Mouse (Mus musculus) kidney, embryonic 14.5 days (tissue): ENCODE results near the gene 2200002D01Rik. TPM values are rescaled to one million over a fixed set of nuclear protein-coding genes. Genes with fewer than 3 reads are reported as not detected.
A peak's percentile ranks its signal among the peaks of the same experiment; 100 is the strongest.
"Not testable (repeated sequence)": the region's sequence is repeated elsewhere in the genome, so short reads cannot be mapped to it uniquely, and the experiment has no call there.

Source experiments
- ATAC-seq: fragments of 200-750 bp; cut with Nextera tagmentation; 2 replicates; pipeline ENCODE4 v1.8.0; 2017; ENCODE audit warnings: moderate number of reproducible peaks, mild to moderate bottlenecking, moderate TSS enrichment, moderate library complexity; ENCODE audit not compliant: low FRiP score, low TSS enrichment
- H3K27ac ChIP-seq: fragments of 300-500 bp; sonication (generic); 2 replicates; pipeline ENCODE4 v1.5.1; 2014; ENCODE audit warnings: low read depth, mild to moderate bottlenecking, low read length, moderate library complexity, mixed read lengths
- H3K27me3 ChIP-seq: fragments of 300-500 bp; sonication (generic); 2 replicates; pipeline ENCODE4 v1.6.1; 2014; ENCODE audit warnings: mild to moderate bottlenecking, low read length; ENCODE audit not compliant: control insufficient read depth, insufficient read depth
- H3K36me3 ChIP-seq: fragments of 300-500 bp; sonication (generic); 2 replicates; pipeline ENCODE4 v1.6.1; 2014; ENCODE audit warnings: low read length, mixed read lengths; ENCODE audit not compliant: control insufficient read depth, insufficient read depth
- H3K4me1 ChIP-seq: fragments of 300-500 bp; sonication (generic); 2 replicates; pipeline ENCODE4 v1.6.1; 2014; ENCODE audit warnings: low read length, mixed read lengths; ENCODE audit not compliant: control insufficient read depth, insufficient read depth
- H3K4me2 ChIP-seq: fragments of 300-500 bp; sonication (generic); replicated peaks from 2 replicates; pipeline ENCODE4 v1.6.1; 2014; ENCODE audit warnings: low read depth, mild to moderate bottlenecking, low read length
- H3K4me3 ChIP-seq: fragments of 300-500 bp; sonication (generic); 2 replicates; pipeline ENCODE4 v1.5.1; 2014; ENCODE audit warnings: mild to moderate bottlenecking, low read length
- H3K9ac ChIP-seq: fragments of 300-500 bp; sonication (generic); 2 replicates; pipeline ENCODE4 v1.6.1; 2014; ENCODE audit warnings: low read depth, mild to moderate bottlenecking, low read length, moderate library complexity
- H3K9me3 ChIP-seq: fragments of 300-500 bp; sonication (generic); 2 replicates; pipeline ENCODE4 v1.6.1; 2016; ENCODE audit warnings: low read length; ENCODE audit not compliant: control insufficient read depth
- WGBS: fragments of 180-500 bp; shearing (Covaris S2); extraction: QIAGEN DNeasy Blood & Tissue Kit; methylation state at CpG from one replicate; pipeline ENCODE4 v1.1.7; 2014; 5-methylcytosine and 5-hydroxymethylcytosine counted together
- polyA plus RNA-seq: library from polyadenylated mRNA; unstranded; fragments of >200 nt; fragmentation: Nextera tagmentation; extraction: Ambion mirVana; gene quantifications from 2 replicates; pipeline ENCODE4 v1.2.1, GENCODE M21; 2014

Gene 2200002D01Rik
- polyA plus RNA-seq, 1 experiment from 2014 or later, result 8.3 TPM

GRCm38 (mm10) chr7:29214846-29215245, 33.4 kb downstream of the 2200002D01Rik start:
- ATAC-seq, result no peak
- Histone ChIP-seq H3K36me3 (no peaks in the 10 kb centered on the region), H3K27ac (no peak overlapping the region), H3K27me3 (no peaks in the 10 kb centered on the region), H3K4me3 (no peak overlapping the region), H3K4me1 (no peaks in the 10 kb centered on the region), H3K9ac (no peak overlapping the region), H3K4me2 (no peak overlapping the region), H3K9me3 (peaks cover 7% of the 10 kb centered on the region; the same call in 1 of the 2 replicates)
- 50% methylated on average over 15 of the region's 15 CpGs for WGBS

DNA sequence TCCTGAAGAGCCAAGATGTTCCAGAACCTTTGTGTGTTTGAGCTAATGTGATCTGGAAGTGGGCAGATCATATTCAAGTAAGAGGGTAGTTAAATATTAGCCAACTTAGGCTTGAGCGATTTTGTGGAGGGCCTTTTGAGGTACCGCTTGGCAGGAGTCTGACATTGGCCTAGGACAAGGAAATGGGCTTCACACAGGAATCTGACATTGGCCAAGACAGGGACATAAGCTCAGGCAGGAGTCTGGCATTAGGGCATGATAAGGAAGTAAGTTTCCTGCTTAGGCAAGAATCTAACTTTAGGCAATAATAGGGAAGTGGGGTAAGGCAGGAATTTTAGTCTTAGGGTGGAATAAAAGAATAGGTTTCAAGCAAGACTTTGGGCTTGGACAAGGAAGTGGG, 34.0 kb downstream of the 2200002D01Rik start:
- peaks cover 3% of the 10 kb centered on the region; the same call in 1 of the 2 replicates for H3K9me3 ChIP-seq
- H3K9ac ChIP-seq, result no peak overlapping the region
- no peak overlapping the region for H3K27ac ChIP-seq
- H3K4me1 ChIP-seq, result no peaks in the 10 kb centered on the region
- no peaks in the 10 kb centered on the region for H3K36me3 ChIP-seq
- no peaks in the 10 kb centered on the region for H3K27me3 ChIP-seq
- no peak overlapping the region for H3K4me2 ChIP-seq
- no peak overlapping the region for H3K4me3 ChIP-seq
- no peak for ATAC-seq
- WGBS, result 46% methylated on average over 2 of the region's 2 CpGs

DNA sequence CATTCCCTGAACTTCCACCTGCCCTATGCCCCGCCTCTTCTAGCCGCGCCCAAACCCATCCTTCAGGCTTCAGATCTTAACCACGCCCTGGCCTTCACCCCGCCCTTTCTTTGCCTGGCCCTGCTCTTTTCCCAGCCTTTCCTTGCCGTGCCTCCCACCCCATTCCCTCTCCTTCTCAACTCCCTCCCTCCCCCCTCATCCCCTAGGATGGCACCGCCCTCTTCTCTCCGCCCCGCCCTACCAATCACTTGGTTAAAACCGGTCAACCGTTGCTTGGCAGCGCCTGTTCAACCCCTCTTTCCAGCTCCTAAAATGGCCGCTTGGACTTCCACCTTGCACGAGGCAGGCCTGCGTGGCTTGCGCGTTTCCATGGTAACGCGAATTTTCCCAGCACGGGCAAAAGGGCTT, 34.6 kb downstream of the 2200002D01Rik start, which contains the start of gene Catsperg1:
Catsperg1 (minus strand) TSS at position 361 of the 408 bp plus-strand sequence.
- no peaks in the 10 kb centered on the region for H3K4me1 ChIP-seq
- no peaks in the 10 kb centered on the region for H3K36me3 ChIP-seq
- H3K27me3 ChIP-seq, result no peaks in the 10 kb centered on the region
- no peak within 1 kb of the TSS for H3K27ac ChIP-seq
- 3% methylated on average over 20 of the region's 20 CpGs for WGBS
- peak; percentile 75 for ATAC-seq
- peak within 1 kb of the TSS; percentile 31 for H3K4me2 ChIP-seq
- no peak within 1 kb of the TSS for H3K9ac ChIP-seq
- no peak within 1 kb of the TSS; the same call in 1 of the 2 replicates for H3K4me3 ChIP-seq
- H3K9me3 ChIP-seq, result peaks cover 3% of the 10 kb centered on the region; the same call in 1 of the 2 replicates

GRCm38 (mm10) chr7:29212775-29213560, 35.3 kb downstream of the 2200002D01Rik start:
- H3K27ac ChIP-seq, H3K9me3 ChIP-seq, H3K4me1 ChIP-seq, ATAC-seq, H3K27me3 ChIP-seq, H3K9ac ChIP-seq, H3K36me3 ChIP-seq: not testable (repeated sequence)
- Histone ChIP-seq H3K4me3 (peak overlapping the region; percentile 2; the same call in 1 of the 2 replicates), H3K4me2 (peak overlapping the region; percentile 31)
- WGBS, result 16% methylated on average over 40 of the region's 40 CpGs

DNA sequence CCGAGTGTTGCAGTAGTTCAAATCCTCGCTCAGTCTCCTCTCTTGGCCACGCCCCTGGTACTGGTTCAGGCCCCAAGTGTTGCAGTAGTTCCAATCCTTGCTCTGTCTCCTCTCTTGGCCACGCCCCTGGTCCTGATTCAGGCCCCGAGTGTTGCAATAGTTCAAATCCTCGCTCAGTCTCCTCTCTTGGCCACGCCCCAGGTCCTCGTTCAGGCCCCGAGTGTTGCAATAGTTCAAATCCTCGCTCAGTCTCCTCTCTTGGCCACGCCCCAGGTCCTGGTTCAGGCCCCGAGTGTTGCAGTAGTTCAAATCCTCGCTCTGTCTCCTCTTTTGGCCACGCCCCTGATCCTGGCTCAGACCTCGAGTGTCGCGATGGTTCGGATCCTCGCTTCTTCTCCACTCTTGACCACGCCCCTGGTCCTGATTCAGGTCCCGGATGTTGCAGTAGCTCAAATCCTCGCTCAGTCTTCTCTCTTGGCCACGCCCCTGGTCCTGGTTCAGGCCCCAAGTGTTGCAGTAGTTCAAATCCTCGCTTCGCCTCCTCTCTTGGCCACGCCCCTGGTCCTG, 36.0 kb downstream of the 2200002D01Rik start:
- 12% methylated on average over 26 of the region's 26 CpGs for WGBS
- Histone ChIP-seq H3K4me2 (peak overlapping the region; percentile 37), H3K9me3 (peaks cover 3% of the 10 kb centered on the region; the same call in 1 of the 2 replicates), H3K27ac (no peak overlapping the region), H3K4me3 (peak overlapping the region; percentile 28), H3K27me3 (no peaks in the 10 kb centered on the region), H3K9ac (no peak overlapping the region), H3K36me3 (no peaks in the 10 kb centered on the region), H3K4me1 (no peaks in the 10 kb centered on the region)
- no peak for ATAC-seq

- no peaks in the 10 kb centered on the region for H3K27me3 ChIP-seq
- no peaks in the 10 kb centered on the region for H3K4me1 ChIP-seq
- no peaks in the 10 kb centered on the region for H3K36me3 ChIP-seq
- H3K27ac ChIP-seq, result peak overlapping the region; percentile 8; the same call in 1 of the 2 replicates
- H3K9ac ChIP-seq, result no peak overlapping the region
- H3K4me2 ChIP-seq, result peak overlapping the region; percentile 37
- H3K4me3 ChIP-seq, result peak overlapping the region; percentile 28
- peaks cover 3% of the 10 kb centered on the region; the same call in 1 of the 2 replicates for H3K9me3 ChIP-seq
- whole genome bisulfite sequencing, result 5% methylated on average over 34 of the region's 34 CpGs
- peak; percentile 78 for ATAC-seq
Measured at GRCm38 (mm10) chr7:29211415-29212198, 36.7 kb downstream of the 2200002D01Rik start.

DNA sequence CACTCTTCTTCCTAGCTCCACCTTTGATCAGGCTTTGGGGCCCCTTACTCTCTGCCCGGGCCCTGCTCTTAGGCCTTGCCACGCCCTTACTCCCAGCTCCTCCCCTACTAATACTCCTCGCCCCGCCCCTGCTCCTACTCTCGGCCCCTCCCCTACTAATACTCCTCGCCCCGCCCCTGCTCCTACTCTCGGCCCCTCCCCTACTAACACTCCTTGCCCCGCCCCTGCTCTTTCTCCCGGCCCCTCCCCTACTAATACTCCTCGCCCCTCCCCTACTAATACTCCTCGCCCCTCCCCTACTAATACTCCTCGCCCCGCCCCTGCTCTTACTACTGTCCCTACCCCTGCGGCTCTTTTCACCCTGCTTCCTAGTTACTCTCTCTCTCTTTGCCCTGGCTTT, 37.3 kb downstream of the 2200002D01Rik start:
- H3K27me3 ChIP-seq, H3K9ac ChIP-seq, H3K36me3 ChIP-seq, H3K9me3 ChIP-seq, H3K4me1 ChIP-seq: not testable (repeated sequence)
- H3K27ac ChIP-seq, result peak overlapping the region; percentile 8; the same call in 1 of the 2 replicates
- peak overlapping the region; percentile 28; the same call in 1 of the 2 replicates for H3K4me3 ChIP-seq
- peak; percentile 44 for ATAC-seq
- 24% methylated on average over 15 of the region's 15 CpGs for WGBS
- H3K4me2 ChIP-seq, result peak overlapping the region; percentile 37

- Histone ChIP-seq H3K9me3 (no peaks in the 10 kb centered on the region), H3K27me3 (no peaks in the 10 kb centered on the region), H3K4me2 (no peak overlapping the region), H3K9ac (no peak overlapping the region), H3K36me3 (no peaks in the 10 kb centered on the region), H3K27ac (no peak overlapping the region), H3K4me3 (no peak overlapping the region), H3K4me1 (no peaks in the 10 kb centered on the region)
- ATAC-seq, result no peak
- WGBS, result 88% methylated on average over 6 of the region's 6 CpGs
Measured at GRCm38 (mm10) chr7:29202577-29202976, 45.7 kb downstream of the 2200002D01Rik start.
